Mouse (Mus musculus) cortical plate, adult 2 months (tissue): ENCODE measurements around the gene Lingo4.

ENCODE experiments used
- CTCF ChIP-seq: fragments of 200-500 bp; IDR thresholded peaks from 2 replicates; pipeline ENCODE4 v1.5.1; 2011; ENCODE audit warnings: mild to moderate bottlenecking, control low read depth, low read length; ENCODE audit not compliant: insufficient read depth; ENCODE audit errors: extremely low read depth
- POLR2A ChIP-seq: fragments of 200-500 bp; IDR thresholded peaks from 2 replicates; pipeline ENCODE4 v1.6.1; 2011; ENCODE audit warnings: mild to moderate bottlenecking, low read length, control low read depth; ENCODE audit not compliant: insufficient read depth; ENCODE audit errors: extremely low read depth

DNA sequence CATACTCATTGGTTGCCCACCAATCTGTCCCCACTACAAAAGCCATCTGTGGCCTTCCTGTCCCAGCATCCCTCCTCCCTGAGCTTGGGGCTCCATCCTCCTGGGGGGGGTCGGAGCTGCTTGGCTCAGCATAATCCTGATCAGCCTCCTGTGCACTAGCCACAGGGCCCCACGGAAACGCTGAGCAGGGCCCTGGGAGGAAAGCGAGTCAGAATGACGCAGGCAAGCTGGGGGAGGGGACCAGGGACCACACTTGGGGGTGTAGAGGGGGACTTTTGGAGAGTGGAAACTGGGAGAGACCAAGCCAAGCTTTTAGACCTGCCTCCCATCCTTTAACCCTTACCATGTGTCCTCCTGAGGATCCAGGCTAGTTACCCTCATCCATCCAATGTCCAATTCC lies 22.5 kb upstream of the Lingo4 start:
- TF ChIP-seq CTCF (no peak), POLR2A (no peak)
